Mouse (Mus musculus): ENCODE measurements around the gene Bnip2.

Bnip2 gene

GRCm38 (mm10) chr9:70048280-70048679, 59.0 kb downstream of the Bnip2 start:
- DNase-seq (ENCODE audit: low spot score in 2 of 2), result no peak

- DNase-seq (ENCODE audit: low spot score in 2 of 2), result no peak
Measured at GRCm38 (mm10) chr9:70048751-70049415, 59.6 kb downstream of the Bnip2 start.

- no peak for DNase-seq (ENCODE audit: low spot score in 2 of 2)
Measured at GRCm38 (mm10) chr9:70049416-70049783, 60.1 kb downstream of the Bnip2 start.

GRCm38 (mm10) chr9:70049839-70050238, 60.6 kb downstream of the Bnip2 start:
- DNase-seq (ENCODE audit: low spot score in 2 of 2), result no peak

- DNase-seq (ENCODE audit: low spot score in 2 of 2), result no peak
Measured at GRCm38 (mm10) chr9:70052730-70053129, 63.5 kb downstream of the Bnip2 start.

- no peak for DNase-seq (ENCODE audit: low spot score in 2 of 2)
Measured at GRCm38 (mm10) chr9:70053411-70053810, 64.1 kb downstream of the Bnip2 start.
